In the genomic region with DNA sequence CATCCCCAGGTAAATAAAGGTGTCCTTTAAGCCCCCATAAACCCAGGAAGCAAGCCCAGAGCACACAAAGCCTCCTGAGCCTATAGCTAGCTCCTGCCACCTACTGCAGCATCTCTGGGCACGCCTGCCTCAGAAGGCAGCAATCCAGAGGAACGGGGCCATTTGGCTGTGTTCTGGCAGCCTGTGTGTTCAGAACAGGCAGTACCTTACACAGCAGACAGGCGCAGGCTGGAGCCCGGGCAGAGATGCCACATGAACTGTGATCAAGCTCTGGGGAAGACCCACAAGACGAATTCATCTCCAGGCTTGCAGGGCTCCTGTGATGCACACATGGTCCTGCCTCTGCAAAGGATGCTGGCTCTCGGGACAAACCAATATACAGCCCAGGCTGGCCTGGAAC, we compare ENCODE assay signal across 8 mouse cellular contexts. TPM values are rescaled to one million over a fixed set of nuclear protein-coding genes. Genes with fewer than 3 reads are reported as not detected.
DNase-seq lines count a peak whose midpoint lies in the region; ATAC-seq lines count a peak whose summit lies in the region.

No protein-coding gene starts in this region.

- H3K4me1 ChIP-seq in forebrain, embryonic 10.5 days, result peaks cover 35% of the 10 kb centered on the region
- peaks cover 12% of the 10 kb centered on the region for H3K4me1 ChIP-seq in forebrain, embryonic 11.5 days (replicated peaks; ENCODE audit: control insufficient read depth, insufficient read depth, low read length)
- H3K4me1 ChIP-seq in forebrain, embryonic 15.5 days, result peaks cover 54% of the 10 kb centered on the region
- H3K4me1 ChIP-seq in midbrain, embryonic 10.5 days, result peaks cover 32% of the 10 kb centered on the region
- H3K4me1 ChIP-seq in heart, embryonic 11.5 days (ENCODE audit: control insufficient read depth, insufficient read depth, low read length), result peaks cover 19% of the 10 kb centered on the region

- WGBS in forebrain, embryonic 10.5 days, result 88% methylated on average over 6 of the region's 6 CpGs
- 88% methylated on average over 6 of the region's 6 CpGs for WGBS in forebrain, embryonic 11.5 days
- WGBS in forebrain, embryonic 15.5 days, result 69% methylated on average over 6 of the region's 6 CpGs
- 84% methylated on average over 6 of the region's 6 CpGs for WGBS in midbrain, embryonic 10.5 days
- WGBS in heart, embryonic 11.5 days (ENCODE audit: insufficient replicate concordance), result 76% methylated on average over 6 of the region's 6 CpGs

- peak overlapping the region; percentile 71 for H3K27ac ChIP-seq in forebrain, embryonic 10.5 days
- no peak overlapping the region for H3K27ac ChIP-seq in forebrain, embryonic 11.5 days (ENCODE audit: low read depth, low read length)
- peak overlapping the region; percentile 41 for H3K27ac ChIP-seq in forebrain, embryonic 15.5 days (replicated peaks)
- peak overlapping the region; percentile 76 for H3K27ac ChIP-seq in midbrain, embryonic 10.5 days (replicated peaks)
- no peak overlapping the region for H3K27ac ChIP-seq in heart, embryonic 11.5 days (ENCODE audit: low read depth, low read length)

- H3K9me3 ChIP-seq in forebrain, embryonic 10.5 days, result no peaks in the 10 kb centered on the region
- no peaks in the 10 kb centered on the region for H3K9me3 ChIP-seq in forebrain, embryonic 11.5 days (ENCODE audit: control insufficient read depth, low read length)
- no peaks in the 10 kb centered on the region for H3K9me3 ChIP-seq in forebrain, embryonic 15.5 days
- no peaks in the 10 kb centered on the region for H3K9me3 ChIP-seq in midbrain, embryonic 10.5 days (replicated peaks)
- H3K9me3 ChIP-seq in heart, embryonic 11.5 days (replicated peaks; ENCODE audit: control insufficient read depth, low read length), result no peaks in the 10 kb centered on the region

- no peaks in the 10 kb centered on the region for H3K27me3 ChIP-seq in forebrain, embryonic 10.5 days (ENCODE audit: poor library complexity, severe bottlenecking)
- H3K27me3 ChIP-seq in forebrain, embryonic 11.5 days (ENCODE audit: control insufficient read depth, insufficient read depth, low read length), result no peaks in the 10 kb centered on the region
- no peaks in the 10 kb centered on the region for H3K27me3 ChIP-seq in forebrain, embryonic 15.5 days
- H3K27me3 ChIP-seq in midbrain, embryonic 10.5 days (ENCODE audit: low read depth, poor library complexity, severe bottlenecking), result no peaks in the 10 kb centered on the region
- no peaks in the 10 kb centered on the region for H3K27me3 ChIP-seq in heart, embryonic 11.5 days (ENCODE audit: control insufficient read depth, insufficient read depth, low read length)

- ATAC-seq in forebrain, embryonic 11.5 days (replicated peaks; ENCODE audit: low FRiP score), result no peak
- ATAC-seq in forebrain, embryonic 15.5 days (replicated peaks), result no peak
- no peak for ATAC-seq in heart, embryonic 11.5 days (replicated peaks; ENCODE audit: insufficient number of reproducible peaks, low FRiP score, low TSS enrichment)

- H3K36me3 ChIP-seq in forebrain, embryonic 10.5 days (replicated peaks), result peaks cover 88% of the 10 kb centered on the region
- H3K36me3 ChIP-seq in forebrain, embryonic 11.5 days (ENCODE audit: control insufficient read depth, insufficient read depth, low read length), result peaks cover 6% of the 10 kb centered on the region; the same call in 1 of the 2 replicates
- peaks cover 27% of the 10 kb centered on the region for H3K36me3 ChIP-seq in forebrain, embryonic 15.5 days
- peaks cover 82% of the 10 kb centered on the region for H3K36me3 ChIP-seq in midbrain, embryonic 10.5 days
- H3K36me3 ChIP-seq in heart, embryonic 11.5 days (ENCODE audit: control insufficient read depth, insufficient read depth, low read length), result peaks cover 17% of the 10 kb centered on the region

- no peak overlapping the region for H3K9ac ChIP-seq in forebrain, embryonic 11.5 days (ENCODE audit: low read length)
- H3K9ac ChIP-seq in forebrain, embryonic 15.5 days (replicated peaks), result no peak overlapping the region
- H3K9ac ChIP-seq in heart, embryonic 11.5 days (ENCODE audit: low read depth, low read length), result no peak overlapping the region

- no peak overlapping the region for H3K4me3 ChIP-seq in forebrain, embryonic 10.5 days
- no peak overlapping the region for H3K4me3 ChIP-seq in forebrain, embryonic 11.5 days (ENCODE audit: low read depth, low read length)
- H3K4me3 ChIP-seq in forebrain, embryonic 15.5 days, result no peak overlapping the region
- no peak overlapping the region for H3K4me3 ChIP-seq in midbrain, embryonic 10.5 days
- no peak overlapping the region for H3K4me3 ChIP-seq in heart, embryonic 11.5 days (ENCODE audit: low read depth, low read length)

- DNase-seq in forebrain, embryonic 10.5 days (ENCODE audit: extremely low spot score, low spot score), result no peak
- DNase-seq in forebrain, embryonic 11.5 days (ENCODE audit: low spot score), result no peak
- DNase-seq in 416B (ENCODE audit: low read depth), result peak; percentile 8
- DNase-seq in midbrain, embryonic 10.5 days (ENCODE audit: low spot score), result no peak
- no peak for DNase-seq in lung, postnatal 4 days
- no peak for DNase-seq in adrenal gland, postnatal 4 days (ENCODE audit: low spot score in 2 of 2)

- H3K4me2 ChIP-seq in forebrain, embryonic 11.5 days (ENCODE audit: low read depth, low read length, severe bottlenecking), result no peak overlapping the region
- no peak overlapping the region for H3K4me2 ChIP-seq in forebrain, embryonic 15.5 days (replicated peaks)
- H3K4me2 ChIP-seq in heart, embryonic 11.5 days, result no peak overlapping the region

RNA-seq across cellular contexts. Expression of a gene that starts 15.0 kb away (rescaled TPM):
- polyA plus RNA-seq in forebrain, embryonic 10.5 days (2016; fragmentation: Nextera tagmentation; extraction: Ambion mirVana), result 24.2 and 25.1 TPM in 2 replicates
- polyA plus RNA-seq in forebrain, embryonic 11.5 days (2014; fragmentation: Nextera tagmentation; extraction: Ambion mirVana), result 15.4 and 16.0 TPM in 2 replicates
- polyA plus RNA-seq in forebrain, embryonic 15.5 days (2015; fragmentation: Nextera tagmentation; extraction: Ambion mirVana), result 32.6 and 34.2 TPM in 2 replicates
- polyA plus RNA-seq in midbrain, embryonic 10.5 days (2016; fragmentation: Nextera tagmentation; extraction: Ambion mirVana), result 23.4 and 24.6 TPM in 2 replicates
- 10 to 100 TPM; 18.3 to 20.9 TPM for total RNA-seq in adrenal gland, postnatal 4 days (2021)
- polyA plus RNA-seq in heart, embryonic 11.5 days (2014; fragmentation: Nextera tagmentation; extraction: Ambion mirVana), result 7.0 and 8.0 TPM in 2 replicates

RNA-seq across cellular contexts. Expression of a gene that starts 26.3 kb away (rescaled TPM):
- polyA plus RNA-seq in forebrain, embryonic 10.5 days (2016; fragmentation: Nextera tagmentation; extraction: Ambion mirVana), result 12,867 and 12,868 TPM in 2 replicates
- 13,526 and 13,808 TPM in 2 replicates for polyA plus RNA-seq in forebrain, embryonic 11.5 days (2014; fragmentation: Nextera tagmentation; extraction: Ambion mirVana)
- 16,767 and 16,970 TPM in 2 replicates for polyA plus RNA-seq in forebrain, embryonic 15.5 days (2015; fragmentation: Nextera tagmentation; extraction: Ambion mirVana)
- polyA plus RNA-seq in midbrain, embryonic 10.5 days (2016; fragmentation: Nextera tagmentation; extraction: Ambion mirVana), result 12,690 and 13,877 TPM in 2 replicates
- total RNA-seq in adrenal gland, postnatal 4 days (2021), result 1,000 to 10,000 TPM; 3,089 to 3,273 TPM
- polyA plus RNA-seq in heart, embryonic 11.5 days (2014; fragmentation: Nextera tagmentation; extraction: Ambion mirVana), result 7,480 and 8,290 TPM in 2 replicates

Comparison
In these comparisons a context has a peak if more than half of its experiments do, and no peak if none do; other contexts are left out.
1. H3K27ac ChIP-seq: peak in forebrain, embryonic 10.5 days (single experiment), forebrain, embryonic 15.5 days (single experiment) and midbrain, embryonic 10.5 days (single experiment); none in forebrain, embryonic 11.5 days (single experiment) and heart, embryonic 11.5 days (single experiment).